Mouse (Mus musculus): ENCODE data around the gene Ankzf1.

Gene Ankzf1

DNA sequence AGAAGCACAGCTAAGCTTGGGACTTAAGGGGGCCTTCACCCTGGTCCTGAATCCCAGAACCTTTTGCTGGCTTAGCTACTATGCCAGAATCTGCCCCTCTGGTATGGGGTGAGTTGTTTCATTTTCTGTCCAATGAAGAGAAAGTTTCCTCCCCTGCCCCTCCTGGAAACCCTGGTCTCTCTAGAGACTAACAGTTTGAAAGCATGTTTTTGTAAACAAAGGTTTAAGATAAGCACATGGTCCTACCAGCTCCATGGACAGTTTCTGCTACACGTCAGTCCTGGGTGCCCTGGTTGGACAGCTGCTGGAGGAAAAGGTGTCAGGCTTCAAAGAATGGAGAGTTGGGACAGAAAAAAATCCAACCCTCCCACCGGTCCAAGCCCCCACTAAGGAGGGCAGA, 1.4 kb upstream of the Ankzf1 start:
- no peak for DNase-seq (ENCODE audit: low spot score)

DNA sequence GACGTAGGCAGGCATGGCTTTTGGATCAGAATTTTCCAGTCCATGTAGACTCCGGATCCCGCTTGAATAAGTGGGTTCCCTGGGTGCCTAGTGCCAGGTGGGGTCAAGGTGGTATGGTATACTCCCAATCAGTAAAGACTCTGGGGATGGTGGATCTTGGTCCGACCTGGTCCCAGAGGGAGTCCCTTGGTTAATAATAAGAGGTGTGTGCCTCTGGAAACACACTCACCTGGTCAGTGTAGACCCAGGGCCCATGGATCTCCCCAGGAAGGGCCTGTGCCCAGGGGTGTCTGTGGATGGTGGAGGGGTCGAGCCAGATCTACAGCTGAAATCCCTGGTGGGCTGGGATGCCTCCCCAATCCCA, 711 bp upstream of the Ankzf1 start:
- DNase-seq (ENCODE audit: low spot score), result no peak

- no peak for DNase-seq (ENCODE audit: low spot score)
Measured at GRCm38 (mm10) chr1:75192452-75192851, 501 bp downstream of the Ankzf1 start.

DNA sequence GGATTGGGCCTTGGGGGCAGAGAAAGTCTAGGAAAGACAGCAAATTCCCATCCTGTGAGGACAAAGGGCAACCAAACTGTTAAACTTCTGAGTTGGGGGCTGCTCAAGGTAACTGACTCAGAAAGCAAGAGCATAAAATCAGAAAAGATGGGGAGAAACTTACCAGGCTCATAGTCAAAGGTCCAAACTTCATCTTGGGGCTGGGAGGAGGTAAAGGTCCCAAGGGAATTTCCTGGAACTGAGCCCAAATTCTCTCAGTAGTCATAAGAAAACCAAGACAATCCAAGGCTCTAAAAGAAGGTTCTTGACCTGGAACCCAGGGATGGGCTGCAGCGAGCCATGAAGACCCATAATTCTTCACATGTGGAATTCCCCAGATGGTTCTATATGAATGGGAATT, 9.3 kb downstream of the Ankzf1 start:
- DNase-seq (ENCODE audit: low spot score), result no peak

GRCm38 (mm10) chr1:75208967-75209678, 17.2 kb downstream of the Ankzf1 start:
- DNase-seq (ENCODE audit: low spot score), result no peak

DNA sequence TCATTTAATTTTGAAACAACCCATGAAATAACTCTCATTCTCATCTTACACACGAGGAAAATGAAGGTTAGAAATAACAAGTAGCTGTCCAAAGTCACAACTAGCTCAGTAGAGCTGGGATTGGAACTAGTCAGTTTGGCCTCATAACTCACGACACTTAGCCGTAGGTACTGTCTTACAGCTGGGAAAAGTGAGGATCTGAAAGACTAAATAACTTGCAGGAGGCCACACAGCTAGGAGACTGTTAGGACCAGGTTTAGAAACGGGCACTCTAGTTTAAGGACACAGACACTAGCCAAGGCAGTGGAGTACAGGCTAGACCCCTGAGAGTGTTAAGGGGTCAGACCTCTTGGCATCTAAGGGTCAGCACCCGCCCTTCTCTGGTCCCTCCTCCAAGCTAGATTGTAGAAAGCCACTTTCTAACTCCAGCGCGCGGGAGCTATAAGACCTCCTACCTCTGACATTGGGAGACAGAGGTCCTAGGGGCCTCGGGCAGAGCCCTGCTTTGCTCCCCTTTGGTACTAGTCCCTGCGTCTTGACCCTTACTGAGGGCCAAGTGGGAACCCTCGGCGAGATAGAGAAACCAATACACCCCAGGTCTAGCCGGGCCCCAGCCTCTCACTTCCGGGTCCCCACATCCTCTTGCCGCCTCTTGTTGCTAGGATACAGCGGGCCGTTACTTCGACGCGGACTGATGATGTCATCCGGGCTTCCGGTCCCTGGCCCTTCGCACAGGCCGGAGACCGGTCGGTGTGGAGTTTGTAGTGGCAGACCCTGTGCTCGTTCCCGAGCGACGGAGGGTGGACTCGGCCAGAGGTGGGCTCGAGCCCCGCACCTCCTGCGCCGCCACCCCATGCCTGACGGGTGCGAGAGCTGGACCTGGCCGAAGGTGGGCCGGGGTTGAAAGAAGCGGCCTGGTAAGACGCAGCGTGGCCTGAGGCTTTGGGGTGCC, 18.5 kb downstream of the Ankzf1 start, which contains the start of the genes Glb1l and Stk16:
TSS of gene Glb1l (minus strand) at position 678 of the 952 bp plus-strand sequence.
TSS of gene Stk16 (plus strand) at position 703 of the 952 bp plus-strand sequence.
- DNase-seq (ENCODE audit: low spot score), result peak; percentile 90

GRCm38 (mm10) chr1:75211141-75211708, 19.3 kb downstream of the Ankzf1 start:
- no peak for DNase-seq (ENCODE audit: low spot score)

DNA sequence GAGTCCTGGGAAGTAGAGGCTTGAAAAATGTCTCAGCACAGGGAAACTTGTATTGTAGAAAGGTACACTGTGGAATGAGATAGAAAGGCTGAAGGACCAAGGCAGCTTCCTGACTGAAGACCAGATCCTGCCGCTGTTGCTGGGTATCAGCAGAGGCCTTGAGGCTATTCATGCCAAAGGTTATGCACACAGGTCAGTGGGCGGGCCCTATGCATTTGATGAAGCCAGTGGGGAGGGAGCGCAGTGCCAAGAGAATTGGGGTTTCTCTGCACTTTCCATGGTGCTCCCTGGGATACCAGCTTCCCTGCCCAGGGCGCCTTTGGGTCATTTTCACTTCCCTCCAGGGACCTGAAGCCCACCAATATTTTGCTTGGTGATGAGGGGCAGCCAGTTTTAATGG, 20.6 kb downstream of the Ankzf1 start:
- DNase-seq (ENCODE audit: low spot score), result no peak

GRCm38 (mm10) chr1:75213096-75213495, 21.1 kb downstream of the Ankzf1 start:
- DNase-seq (ENCODE audit: low spot score), result no peak

DNA sequence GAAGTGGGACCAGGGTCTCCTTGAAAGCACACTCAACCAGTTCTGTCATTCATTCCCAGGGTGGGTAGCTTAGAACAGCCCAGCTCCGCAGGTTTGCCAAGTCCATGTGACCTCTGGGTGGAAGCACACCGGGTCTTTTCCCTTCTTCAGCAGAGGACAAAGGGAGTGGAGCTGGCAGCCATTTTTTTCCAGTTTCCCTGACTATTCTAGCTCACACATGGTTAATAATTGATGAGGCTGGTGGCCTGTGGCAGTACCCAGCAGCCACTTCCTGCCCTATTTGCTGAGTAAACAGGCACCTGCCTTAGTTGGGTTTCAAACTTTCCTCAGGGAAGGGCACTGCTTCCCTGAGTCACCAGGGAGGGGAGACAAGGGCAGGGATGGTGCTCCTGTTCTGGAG, 22.5 kb downstream of the Ankzf1 start:
- no peak for DNase-seq (ENCODE audit: low spot score)

GRCm38 (mm10) chr1:75214886-75215285, 22.9 kb downstream of the Ankzf1 start:
- no peak for DNase-seq (ENCODE audit: low spot score)

DNA sequence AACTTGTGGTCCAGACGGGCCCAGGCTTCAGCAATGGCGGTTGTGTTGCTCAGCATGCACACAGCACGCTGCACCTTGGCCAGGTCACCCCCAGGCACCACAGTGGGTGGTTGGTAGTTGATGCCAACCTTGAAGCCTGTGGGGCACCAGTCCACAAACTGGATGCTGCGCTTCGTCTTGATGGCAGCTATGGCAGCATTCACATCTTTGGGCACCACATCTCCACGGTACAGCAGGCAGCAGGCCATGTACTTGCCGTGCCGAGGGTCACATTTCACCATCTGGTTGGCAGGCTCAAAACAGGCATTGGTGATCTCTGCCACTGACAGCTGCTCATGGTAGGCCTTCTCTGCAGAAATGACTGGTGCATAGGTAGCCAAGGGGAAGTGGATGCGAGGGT, 23.8 kb downstream of the Ankzf1 start:
- DNase-seq (ENCODE audit: low spot score), result no peak

GRCm38 (mm10) chr1:75216797-75217585, 25.0 kb downstream of the Ankzf1 start:
- DNase-seq (ENCODE audit: low spot score), result no peak

GRCm38 (mm10) chr1:75217893-75218226, 25.9 kb downstream of the Ankzf1 start:
- no peak for DNase-seq (ENCODE audit: low spot score)

DNA sequence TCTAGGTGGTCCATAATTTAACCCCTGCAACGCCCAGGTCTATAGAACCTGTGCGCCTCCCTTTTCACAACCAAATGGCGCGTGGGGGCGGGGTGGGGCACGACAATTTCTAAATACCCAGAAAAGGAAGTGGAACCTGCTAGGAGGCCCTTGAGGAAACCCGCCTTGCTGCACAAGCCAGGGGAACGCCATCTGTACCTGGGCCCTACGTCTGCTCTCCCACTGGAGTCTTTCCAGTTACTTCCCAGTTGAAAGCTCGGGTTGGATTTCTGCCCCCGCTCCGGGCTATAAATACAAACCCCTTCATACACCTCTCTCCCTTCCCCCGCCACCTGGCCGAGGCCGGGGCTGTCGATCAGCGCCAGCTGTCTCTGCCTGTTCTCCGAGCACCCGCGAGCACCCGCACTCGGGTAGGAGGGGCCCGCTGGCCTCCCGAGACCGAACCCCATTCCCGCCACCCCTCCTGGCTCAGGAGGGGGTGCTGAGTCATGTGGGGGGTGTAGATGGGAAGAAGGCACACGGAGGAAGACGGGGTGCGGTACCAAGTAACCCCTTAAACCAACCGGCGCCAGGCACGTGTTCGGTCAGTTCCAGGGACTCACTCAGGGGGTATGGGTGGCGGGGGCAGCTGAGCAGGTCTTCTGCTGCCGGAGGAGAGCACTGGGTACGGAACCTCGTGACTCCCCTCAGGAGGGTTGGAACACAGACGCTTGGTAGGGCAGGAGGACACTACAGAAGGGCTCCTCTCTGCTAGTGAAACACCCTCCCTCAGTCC, 26.5 kb downstream of the Ankzf1 start:
- DNase-seq (ENCODE audit: low spot score), result no peak

DNA sequence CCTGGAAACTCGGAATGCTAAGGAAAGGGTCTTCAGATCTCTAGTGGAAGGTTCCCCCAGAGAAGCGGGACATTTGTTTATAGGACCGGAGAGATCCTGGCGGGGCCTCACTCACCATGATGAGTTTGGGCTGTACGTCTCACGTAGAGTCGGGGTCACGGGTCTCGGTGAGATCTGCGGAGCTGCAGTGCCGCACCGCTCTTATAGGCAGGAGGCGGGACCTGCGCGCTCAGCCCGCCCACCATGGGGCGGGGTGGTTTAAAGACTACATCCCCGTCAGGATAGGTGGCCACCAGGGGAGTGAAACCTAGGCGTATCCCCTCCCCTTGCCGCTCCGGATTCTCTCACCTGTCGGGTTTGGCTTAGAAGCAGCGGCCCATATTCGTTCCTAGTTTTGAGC, 27.1 kb downstream of the Ankzf1 start:
- peak; percentile 90 for DNase-seq (ENCODE audit: low spot score)

DNA sequence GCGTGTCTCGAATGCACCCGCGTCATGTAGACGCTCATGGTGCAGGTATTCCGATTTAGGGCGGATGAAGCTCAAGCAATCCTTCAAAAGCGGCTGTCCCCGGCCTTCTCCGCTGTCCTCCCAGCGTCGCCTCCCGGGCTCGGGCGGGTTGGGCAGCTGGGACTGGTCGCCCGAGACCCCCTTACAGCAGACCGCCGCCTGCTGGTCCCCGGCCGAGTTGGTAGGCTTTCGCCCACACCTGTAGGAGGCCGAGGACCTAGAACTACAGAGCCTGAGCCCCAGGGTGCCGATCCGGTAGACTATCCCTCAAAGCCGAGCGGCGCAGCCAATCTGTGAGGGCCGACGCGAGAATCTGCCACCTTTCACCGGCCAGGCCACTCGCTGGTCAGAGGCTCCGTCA, 27.6 kb downstream of the Ankzf1 start, which contains the start of gene Tuba4a:
TSS of gene Tuba4a (minus strand) at position 335 of the 400 bp plus-strand sequence.
- DNase-seq (ENCODE audit: low spot score), result no peak

GRCm38 (mm10) chr1:75221538-75221937, 29.6 kb downstream of the Ankzf1 start:
- DNase-seq (ENCODE audit: low spot score), result no peak

DNA sequence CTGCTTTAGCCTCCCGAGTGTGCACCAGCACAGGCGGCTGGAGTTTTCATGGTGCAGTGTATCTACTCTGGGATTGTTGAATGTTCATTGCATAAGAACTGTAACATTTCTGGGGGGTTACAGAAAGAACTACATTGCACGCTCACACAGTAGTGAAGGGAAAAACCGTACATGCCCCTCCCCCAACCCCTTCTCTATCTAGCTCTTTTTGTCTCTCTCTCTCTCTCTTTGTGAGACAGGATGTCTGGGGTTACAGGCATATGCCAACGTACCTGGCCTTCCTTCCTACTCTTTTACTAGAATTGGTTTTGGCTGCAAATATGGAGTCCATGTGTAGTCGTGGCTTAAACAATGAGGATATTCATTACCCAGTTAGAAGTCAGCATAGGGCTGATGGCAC, 31.0 kb downstream of the Ankzf1 start:
- no peak for DNase-seq (ENCODE audit: low spot score)

- DNase-seq (ENCODE audit: low spot score), result no peak
Measured at GRCm38 (mm10) chr1:75223532-75223931, 31.6 kb downstream of the Ankzf1 start.

- DNase-seq (ENCODE audit: low spot score), result no peak
Measured at GRCm38 (mm10) chr1:75225473-75225872, 33.5 kb downstream of the Ankzf1 start.
